Mouse (Mus musculus): ENCODE results near the gene Pou3f4.
A peak's percentile ranks its signal among the peaks of the same experiment; 100 is the strongest.
"Not testable (repeated sequence)": the region's sequence is repeated elsewhere in the genome, so short reads cannot be mapped to it uniquely, and the experiment has no call there.

Gene Pou3f4

DNA sequence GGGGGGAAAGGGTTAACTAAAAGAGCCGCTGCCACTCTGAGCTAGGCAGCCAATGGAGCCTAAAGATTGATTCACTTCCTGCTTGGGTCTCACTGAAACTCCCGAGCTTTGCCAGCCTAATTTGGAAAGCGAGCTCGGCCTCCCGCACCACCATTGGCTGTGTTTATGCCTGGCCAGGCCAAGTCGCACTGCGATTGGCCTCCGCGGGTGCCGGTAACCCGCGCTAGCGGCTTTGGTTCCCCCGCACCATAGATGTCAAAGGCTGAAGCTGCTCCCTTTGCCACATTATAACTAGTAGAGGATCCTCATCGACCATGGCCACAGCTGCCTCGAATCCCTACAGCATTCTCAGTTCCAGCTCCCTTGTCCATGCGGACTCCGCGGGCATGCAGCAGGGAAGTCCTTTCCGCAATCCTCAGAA lies at the start of gene Pou3f4:
TSS of gene Pou3f4 (plus strand) at position 130 of the 421 bp plus-strand sequence.
- peak; percentile 12 for DNase-seq

DNA sequence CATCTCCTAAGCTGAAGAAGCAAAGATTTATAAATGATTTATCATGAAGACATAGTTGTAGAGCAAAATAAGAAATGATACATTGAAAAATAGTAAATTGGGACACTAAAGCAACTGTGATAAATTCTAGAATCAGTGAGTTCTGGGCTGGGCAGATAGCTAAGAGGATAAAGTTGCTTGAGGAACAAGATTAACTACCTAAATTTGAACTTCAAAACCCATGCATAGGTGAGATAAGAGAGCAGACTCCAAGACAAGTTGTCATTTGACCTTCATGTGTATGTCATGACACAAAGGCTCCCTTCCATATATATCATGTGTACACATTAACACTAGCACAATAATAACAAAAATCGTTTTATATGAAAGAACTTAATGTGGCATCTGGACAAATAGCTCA lies 48.1 kb upstream of the Pou3f4 start:
- no peak for DNase-seq

DNA sequence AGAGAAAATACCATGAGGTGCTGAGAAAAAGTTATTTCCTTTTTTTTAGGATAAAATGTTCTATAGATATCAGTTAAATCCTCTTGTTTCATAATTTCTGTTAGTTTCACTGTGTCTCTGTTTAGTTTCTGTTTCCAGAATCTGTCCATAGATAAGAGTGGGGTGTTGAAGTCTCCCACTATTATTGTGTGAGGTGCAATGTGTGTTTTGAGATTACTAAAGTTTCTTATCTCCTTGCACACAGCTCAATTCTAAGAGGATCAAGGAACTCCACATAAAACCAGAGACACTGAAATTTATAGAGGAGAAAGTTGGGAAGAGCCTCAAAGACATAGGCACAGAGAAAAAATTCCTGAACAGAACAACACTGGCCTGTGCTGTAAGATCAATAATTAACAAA lies 39.3 kb upstream of the Pou3f4 start:
- DNase-seq, result not testable (repeated sequence)

DNA sequence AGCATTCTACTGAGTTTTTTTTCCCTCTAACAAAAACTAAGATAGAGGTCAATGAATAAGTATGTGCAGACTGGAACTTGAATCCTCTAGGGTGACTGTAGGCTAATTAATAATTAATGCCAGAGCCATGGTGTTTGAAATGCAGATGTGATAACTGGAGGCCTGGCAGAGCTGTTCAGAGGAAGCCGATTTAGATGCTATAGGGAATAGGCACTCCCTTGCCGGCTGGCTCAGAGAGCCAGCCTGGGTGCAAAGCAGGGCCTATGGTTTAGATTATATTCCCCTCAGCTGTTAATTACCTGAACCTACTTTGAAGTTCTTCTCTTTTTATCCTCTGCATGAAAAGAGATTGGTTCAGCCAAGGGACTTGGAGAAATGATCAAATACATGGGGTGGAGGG lies 11.6 kb upstream of the Pou3f4 start:
- no peak for DNase-seq

DNA sequence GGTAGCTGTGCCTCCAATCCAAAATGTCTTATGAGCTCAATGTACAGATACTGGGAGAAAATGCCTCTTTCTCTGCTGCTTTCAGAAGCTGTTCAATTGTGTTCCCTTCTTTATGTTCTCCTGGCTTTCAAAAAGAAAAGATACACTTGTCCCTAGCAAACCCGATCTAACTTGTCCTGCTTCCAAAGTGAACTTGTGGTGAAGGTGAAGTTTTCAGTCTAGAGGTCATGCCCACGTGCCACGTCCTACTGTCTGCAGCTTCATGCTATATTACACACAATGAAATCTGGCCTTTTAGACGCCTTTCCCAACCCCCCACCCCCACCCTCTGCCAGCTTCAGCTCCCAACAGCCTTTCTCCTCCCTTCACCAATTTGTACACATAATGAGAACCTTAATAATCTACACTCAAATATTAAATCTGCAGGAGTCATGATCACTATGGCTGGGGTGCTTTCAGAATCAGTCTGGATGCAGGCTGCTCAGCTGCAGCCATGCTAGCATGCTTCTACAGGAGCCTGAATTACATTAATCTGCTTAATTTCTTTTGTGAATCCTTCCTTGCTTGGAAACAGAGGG lies 4.0 kb upstream of the Pou3f4 start:
- no peak for DNase-seq

DNA sequence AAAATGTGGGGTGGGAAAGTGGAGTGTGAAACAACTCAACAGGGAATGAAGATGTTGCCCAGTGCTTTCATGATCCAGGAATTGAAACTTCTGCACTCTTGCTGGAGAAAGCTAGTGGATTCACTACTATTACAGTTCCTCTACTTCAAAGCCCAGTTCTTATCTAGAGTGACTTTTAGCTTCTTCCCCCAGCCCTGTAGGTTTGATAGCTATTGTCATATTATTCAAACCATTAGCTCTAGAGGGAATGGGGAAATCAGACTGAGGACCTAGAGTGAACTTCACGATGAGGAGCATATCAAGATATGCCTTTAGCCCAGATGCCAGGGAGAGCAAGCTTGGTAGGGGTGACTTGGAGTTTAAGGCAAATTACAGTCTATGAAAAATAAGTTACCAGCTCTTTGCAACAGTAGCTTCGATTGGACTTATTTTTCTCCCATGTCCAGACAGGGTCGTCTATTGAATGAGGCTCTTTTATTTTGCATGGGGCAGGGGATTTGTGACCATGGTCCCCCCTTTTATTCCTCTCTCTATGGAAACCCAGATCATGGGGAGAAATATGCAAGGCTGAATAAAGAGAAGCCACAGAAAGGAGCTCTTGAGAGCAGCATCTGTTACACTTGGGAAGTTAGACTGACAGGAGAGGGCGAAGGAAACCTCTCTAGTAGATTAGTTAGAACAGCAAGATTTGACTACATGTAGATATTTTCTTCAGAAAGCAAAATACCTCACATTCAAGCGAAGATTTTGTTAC lies 3.1 kb upstream of the Pou3f4 start:
- DNase-seq, result no peak

DNA sequence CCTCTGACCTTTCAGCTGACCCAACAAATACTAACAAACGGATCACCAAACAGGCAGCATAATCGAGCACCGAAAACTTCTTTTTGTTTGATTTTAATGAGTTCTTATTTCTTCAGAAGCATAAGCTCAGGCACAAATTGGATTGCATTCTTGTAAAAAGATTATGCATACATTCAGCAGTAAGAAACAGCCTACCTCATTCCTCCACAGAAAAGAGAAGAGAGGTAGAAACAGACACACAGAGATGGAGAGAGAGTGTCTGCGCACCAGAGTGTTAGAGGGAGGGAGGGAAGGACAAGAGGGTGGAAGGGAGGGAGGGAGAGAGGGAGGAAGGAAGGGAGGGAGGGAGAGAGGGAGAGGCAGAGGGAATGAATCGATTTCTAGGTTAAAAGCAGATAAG lies 2.0 kb upstream of the Pou3f4 start:
- DNase-seq, result no peak

DNA sequence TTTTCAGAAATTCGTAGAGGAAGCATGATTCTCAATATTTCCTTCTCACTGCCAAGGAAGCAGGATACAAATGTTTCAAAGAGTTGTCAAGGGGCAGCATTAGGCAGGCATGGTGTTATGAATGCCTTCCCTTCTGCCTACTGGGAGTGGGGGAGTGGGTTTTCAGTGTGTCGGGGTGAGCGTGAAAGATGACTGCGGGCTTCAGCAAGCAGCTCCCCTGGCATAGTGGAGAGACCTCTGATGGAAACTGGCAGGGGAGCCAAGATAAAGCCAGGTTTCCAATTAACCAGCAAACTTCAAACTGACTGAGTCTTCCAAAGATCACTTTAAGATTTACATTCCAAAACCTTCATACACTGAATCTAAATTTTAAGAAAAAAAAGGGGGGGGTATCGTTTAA lies 679 bp upstream of the Pou3f4 start:
- no peak for DNase-seq

DNA sequence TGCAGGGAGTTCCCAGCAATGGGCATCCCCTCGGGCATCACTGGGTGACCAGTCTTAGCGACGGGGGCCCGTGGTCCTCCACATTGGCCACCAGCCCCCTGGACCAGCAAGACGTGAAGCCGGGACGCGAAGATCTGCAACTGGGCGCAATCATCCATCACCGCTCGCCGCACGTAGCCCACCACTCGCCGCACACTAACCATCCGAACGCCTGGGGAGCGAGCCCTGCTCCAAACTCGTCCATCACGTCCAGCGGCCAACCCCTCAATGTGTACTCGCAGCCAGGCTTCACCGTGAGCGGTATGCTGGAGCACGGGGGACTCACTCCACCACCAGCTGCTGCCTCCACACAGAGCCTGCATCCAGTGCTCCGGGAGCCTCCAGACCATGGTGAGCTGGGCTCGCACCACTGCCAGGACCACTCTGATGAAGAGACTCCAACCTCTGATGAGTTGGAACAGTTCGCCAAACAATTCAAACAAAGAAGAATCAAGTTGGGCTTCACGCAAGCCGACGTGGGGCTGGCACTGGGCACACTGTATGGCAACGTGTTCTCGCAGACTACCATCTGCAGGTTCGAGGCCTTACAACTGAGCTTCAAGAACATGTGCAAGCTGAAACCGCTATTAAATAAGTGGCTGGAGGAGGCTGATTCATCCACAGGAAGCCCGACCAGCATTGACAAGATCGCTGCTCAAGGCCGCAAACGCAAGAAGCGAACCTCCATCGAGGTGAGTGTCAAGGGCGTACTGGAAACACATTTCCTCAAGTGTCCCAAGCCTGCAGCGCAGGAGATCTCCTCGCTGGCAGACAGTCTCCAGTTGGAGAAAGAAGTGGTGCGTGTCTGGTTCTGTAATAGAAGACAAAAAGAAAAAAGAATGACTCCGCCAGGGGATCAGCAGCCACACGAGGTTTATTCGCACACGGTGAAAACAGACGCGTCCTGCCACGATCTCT lies 790 bp downstream of the Pou3f4 start:
- DNase-seq, result no peak

DNA sequence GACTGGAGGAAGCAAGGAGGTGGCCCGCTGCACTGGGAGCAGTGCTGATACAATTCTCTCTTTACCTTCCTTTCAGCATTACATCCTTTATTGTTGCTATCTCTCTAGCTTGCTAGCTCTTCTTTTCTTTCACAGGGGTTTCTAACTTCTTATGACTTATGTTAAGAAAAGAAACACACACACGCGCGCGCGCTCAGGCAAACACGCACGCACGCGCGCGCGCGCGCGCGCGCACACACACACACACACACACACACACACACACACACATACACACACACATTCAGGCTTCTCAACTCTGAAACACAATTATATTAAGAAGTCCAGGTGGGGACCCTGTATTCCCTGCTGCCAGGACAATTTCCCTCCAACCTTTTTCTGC lies 1.5 kb downstream of the Pou3f4 start:
- no peak for DNase-seq

DNA sequence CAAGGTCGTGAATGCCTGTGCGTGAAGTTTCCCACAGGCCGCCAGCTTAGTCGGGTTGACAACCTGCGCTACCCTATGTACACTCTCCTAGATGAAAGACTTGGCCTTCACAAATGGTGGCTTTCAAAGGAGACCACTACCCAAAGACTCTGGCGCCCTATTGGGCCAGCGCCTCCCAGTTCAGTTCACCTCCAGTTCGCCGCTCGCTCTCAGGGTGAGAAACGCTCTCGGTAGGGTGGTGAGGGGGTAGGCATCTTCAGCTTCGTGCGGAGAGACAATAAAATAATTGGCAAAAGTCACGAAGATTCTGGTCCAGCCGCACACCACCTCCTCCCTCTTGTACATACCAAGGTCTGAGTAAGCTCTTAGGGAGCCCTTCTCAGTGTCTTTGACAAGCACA lies 2.5 kb downstream of the Pou3f4 start:
- no peak for DNase-seq

DNA sequence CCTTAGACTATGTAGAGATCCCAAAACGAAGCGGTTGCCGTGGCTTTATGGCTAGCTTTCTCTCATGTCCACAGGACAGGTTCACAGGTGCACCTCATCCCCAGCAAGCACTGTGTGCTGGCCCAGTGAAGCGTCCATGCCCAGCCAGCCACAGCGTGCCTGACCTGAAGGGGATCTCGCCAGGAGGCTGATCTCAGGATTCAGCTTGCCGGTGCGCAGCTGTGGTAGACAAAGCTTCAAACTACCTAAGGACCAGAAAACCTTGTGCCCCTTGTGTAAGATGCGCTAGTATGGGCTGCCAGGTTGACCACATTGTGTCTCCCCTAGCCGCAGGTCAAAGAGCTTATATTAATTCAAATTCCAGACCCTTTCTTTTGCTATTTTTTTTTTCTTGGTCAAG lies 3.1 kb downstream of the Pou3f4 start:
- DNase-seq, result no peak

DNA sequence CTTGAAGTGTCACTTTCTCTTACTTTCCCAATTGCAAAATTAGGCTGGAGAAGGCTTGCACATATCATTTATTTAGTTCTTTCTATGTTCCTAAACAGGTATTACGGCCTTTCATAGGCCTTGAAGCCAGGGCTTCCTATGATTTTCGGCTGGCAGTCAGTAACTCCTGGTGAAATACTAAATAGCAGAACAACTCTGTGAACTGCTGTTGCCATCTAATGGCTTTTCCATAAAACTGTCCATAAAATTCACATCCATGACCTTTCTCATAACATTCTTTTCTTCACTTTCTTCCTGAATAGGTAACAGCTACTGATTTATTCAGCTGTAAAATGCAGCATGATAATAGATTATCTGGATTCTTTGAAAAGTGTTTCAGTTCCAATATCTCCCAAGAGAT lies 23.4 kb downstream of the Pou3f4 start:
- no peak for DNase-seq

DNA sequence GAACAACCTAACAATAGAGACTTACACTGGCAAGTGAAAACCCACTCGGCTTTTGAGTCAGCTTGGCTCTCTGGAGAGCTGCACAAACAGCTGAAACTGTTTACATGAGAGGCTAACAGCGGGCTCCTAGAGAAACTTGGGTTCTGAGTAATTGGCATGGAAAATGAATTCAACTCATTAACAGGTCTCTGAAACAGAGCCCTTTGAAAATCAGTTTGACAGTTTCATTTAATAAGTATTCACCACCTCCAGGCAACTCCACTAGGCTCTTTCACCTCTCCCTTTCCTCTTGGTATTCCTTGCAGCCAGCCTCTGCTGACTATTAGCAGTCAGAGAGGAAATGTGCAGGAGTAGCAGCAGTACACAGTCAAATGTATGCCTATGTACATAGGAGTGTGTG lies 37.2 kb downstream of the Pou3f4 start:
- DNase-seq, result no peak
